Mouse (Mus musculus): ENCODE measurements around the gene C1galt1.

- no peak for TF ChIP-seq POLR2A (IDR thresholded peaks at IDR 0.05; ENCODE audit: extremely low read depth, insufficient read depth, low read length)
- TF ChIP-seq CTCF (IDR thresholded peaks at IDR 0.05; ENCODE audit: low read depth, low read length), result no peak
These were observed 28.4 kb upstream of the C1galt1 start for GRCm38 (mm10) chr6:7816233-7816632.
